Mouse (Mus musculus): ENCODE measurements around the gene Hmcn1. TPM values are rescaled to one million over a fixed set of nuclear protein-coding genes. Genes with fewer than 3 reads are reported as not detected.

Gene Hmcn1
- total and polyA plus RNA-seq, 2 experiments, result 1.0 to 2.7 TPM

DNA sequence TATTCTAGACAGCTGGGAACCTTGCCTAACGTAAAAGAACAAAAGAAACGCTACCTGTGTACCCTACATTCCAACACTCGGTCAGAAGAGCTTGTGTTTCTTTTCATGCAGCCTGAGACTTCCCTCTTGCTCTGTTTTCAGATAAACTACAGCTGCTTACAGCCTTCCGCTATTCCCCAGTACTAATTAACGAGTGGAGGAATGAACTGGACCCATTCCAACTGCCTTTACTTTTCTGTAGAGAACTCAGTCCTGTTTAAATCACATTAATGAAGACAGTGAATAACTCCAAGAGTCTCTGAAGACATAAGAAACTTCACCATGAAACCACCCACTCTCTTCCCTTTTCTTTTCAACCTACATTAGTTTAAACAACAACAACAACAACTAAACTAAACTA, 10.8 kb upstream of the Hmcn1 start:
- H3K79me2 ChIP-seq (ENCODE audit: control insufficient read depth, insufficient read depth, low read length), result no peaks in the 10 kb centered on the region
- H3K27me3 ChIP-seq (ENCODE audit: control insufficient read depth, insufficient read depth, low read length), result no peaks in the 10 kb centered on the region
- no peak for DNase-seq (ENCODE audit: extremely low read depth, low read depth, low spot score)
- WGBS, result 76% methylated on average over 5 of the region's 5 CpGs
- H3K4me3 ChIP-seq (ENCODE audit: insufficient read depth, low read depth, low read length), result no peak overlapping the region
- H3K9ac ChIP-seq (ENCODE audit: low read depth, low read length), result no peak overlapping the region
- no peaks in the 10 kb centered on the region for H3K4me1 ChIP-seq (ENCODE audit: control insufficient read depth, insufficient read depth, low read length)
- H3K27ac ChIP-seq (replicated peaks; ENCODE audit: insufficient read depth, low read depth, low read length), result no peak overlapping the region
- H3K36me3 ChIP-seq (ENCODE audit: control insufficient read depth, insufficient read depth, low read length), result no peaks in the 10 kb centered on the region
- TF ChIP-seq CTCF (IDR thresholded peaks at IDR 0.05; ENCODE audit: low read depth, low read length), result no peak

DNA sequence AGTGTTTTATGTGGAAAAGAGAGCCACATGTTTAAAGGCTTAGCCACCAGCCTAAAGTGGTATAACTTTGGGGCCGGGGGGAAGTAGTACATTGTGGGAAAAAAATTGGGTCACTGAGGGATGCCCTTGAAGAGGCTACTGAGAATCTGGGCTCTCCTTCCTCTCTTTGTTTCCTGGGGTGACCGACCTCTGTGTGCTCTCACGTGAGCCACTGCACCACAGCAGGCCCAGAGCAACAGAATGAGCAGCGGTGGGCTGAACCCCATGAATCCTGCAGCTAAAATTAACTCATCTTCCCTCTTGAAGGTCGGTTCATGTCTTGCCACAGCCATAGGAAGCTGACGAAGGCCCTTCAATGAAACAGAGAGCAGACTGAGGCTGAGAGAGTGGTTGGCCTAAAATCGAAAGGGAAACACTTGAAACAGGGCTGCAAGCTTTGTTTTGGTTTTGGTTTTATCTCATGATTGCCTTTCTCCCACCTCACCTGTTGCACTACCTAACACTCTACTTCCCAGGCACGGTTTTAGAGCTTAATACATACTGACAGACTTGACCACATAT, 8.7 kb upstream of the Hmcn1 start:
- Histone ChIP-seq H3K27me3 (ENCODE audit: control insufficient read depth, insufficient read depth, low read length) (no peaks in the 10 kb centered on the region), H3K36me3 (ENCODE audit: control insufficient read depth, insufficient read depth, low read length) (no peaks in the 10 kb centered on the region), H3K4me3 (ENCODE audit: insufficient read depth, low read depth, low read length) (no peak overlapping the region), H3K79me2 (ENCODE audit: control insufficient read depth, insufficient read depth, low read length) (no peaks in the 10 kb centered on the region), H3K9ac (ENCODE audit: low read depth, low read length) (no peak overlapping the region), H3K27ac (replicated peaks; ENCODE audit: insufficient read depth, low read depth, low read length) (no peak overlapping the region), H3K4me1 (ENCODE audit: control insufficient read depth, insufficient read depth, low read length) (no peaks in the 10 kb centered on the region)
- DNase-seq (ENCODE audit: extremely low read depth, low read depth, low spot score), result no peak
- TF ChIP-seq POLR2A (IDR thresholded peaks at IDR 0.05; ENCODE audit: extremely low read depth, insufficient read depth, low read length), result no peak
- TF ChIP-seq CTCF (IDR thresholded peaks at IDR 0.05; ENCODE audit: low read depth, low read length), result no peak
- WGBS, result 63% methylated on average over 8 of the region's 8 CpGs

DNA sequence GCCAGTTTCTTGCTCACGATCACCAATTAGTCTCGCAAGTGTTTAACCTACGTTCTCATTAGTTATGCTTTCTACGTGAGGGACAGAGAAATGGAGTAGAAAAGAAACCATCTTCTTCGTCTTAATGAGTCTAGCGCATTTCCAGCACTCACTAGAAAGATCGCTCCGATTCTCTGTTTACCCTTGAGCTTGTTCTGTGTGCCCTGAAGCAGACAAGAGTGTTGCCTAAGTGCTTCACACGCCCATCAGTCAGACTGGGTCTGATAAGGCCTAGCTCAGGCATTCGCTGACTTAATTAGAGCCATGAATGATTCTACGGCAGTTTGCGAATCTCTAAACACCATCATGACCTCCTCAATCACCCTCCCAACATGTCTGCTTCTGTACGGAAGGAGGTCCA, 7.5 kb upstream of the Hmcn1 start:
- H3K36me3 ChIP-seq (ENCODE audit: control insufficient read depth, insufficient read depth, low read length), result no peaks in the 10 kb centered on the region
- no peaks in the 10 kb centered on the region for H3K79me2 ChIP-seq (ENCODE audit: control insufficient read depth, insufficient read depth, low read length)
- H3K4me1 ChIP-seq (ENCODE audit: control insufficient read depth, insufficient read depth, low read length), result no peaks in the 10 kb centered on the region
- no peaks in the 10 kb centered on the region for H3K27me3 ChIP-seq (ENCODE audit: control insufficient read depth, insufficient read depth, low read length)
- H3K9ac ChIP-seq (ENCODE audit: low read depth, low read length), result no peak overlapping the region
- 54% methylated on average over 13 of the region's 13 CpGs for WGBS
- DNase-seq (ENCODE audit: extremely low read depth, low read depth, low spot score), result peak; percentile 28
- TF ChIP-seq CTCF (IDR thresholded peaks at IDR 0.05; ENCODE audit: low read depth, low read length), result no peak
- TF ChIP-seq POLR2A (IDR thresholded peaks at IDR 0.05; ENCODE audit: extremely low read depth, insufficient read depth, low read length), result no peak
- H3K4me3 ChIP-seq (ENCODE audit: insufficient read depth, low read depth, low read length), result no peak overlapping the region
- 0 out of 2 replicates have a peak overlapping the region, but pooled peaks have one; percentile 4 for H3K27ac ChIP-seq (replicated peaks; ENCODE audit: insufficient read depth, low read depth, low read length)

DNA sequence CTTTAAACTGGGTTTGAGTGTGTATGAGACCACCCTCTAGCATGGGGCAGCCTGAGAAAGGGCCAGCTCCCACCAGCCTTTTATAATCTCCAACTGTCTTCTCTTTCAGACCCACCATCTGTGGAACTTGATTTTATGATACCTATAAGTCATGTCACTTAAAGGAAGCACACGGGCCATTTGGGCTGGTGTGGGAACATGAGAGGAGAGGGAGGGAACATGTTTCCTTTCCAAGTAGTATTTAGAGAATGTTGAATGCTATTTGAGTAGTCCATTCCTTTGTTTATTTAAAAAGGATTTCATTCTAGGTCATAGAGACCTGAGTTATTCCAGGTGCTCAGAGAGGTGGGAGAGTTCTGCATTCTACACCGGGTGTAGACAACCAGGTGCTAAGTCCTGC, 1.4 kb upstream of the Hmcn1 start:
- DNase-seq (ENCODE audit: extremely low read depth, low read depth, low spot score), result no peak

DNA sequence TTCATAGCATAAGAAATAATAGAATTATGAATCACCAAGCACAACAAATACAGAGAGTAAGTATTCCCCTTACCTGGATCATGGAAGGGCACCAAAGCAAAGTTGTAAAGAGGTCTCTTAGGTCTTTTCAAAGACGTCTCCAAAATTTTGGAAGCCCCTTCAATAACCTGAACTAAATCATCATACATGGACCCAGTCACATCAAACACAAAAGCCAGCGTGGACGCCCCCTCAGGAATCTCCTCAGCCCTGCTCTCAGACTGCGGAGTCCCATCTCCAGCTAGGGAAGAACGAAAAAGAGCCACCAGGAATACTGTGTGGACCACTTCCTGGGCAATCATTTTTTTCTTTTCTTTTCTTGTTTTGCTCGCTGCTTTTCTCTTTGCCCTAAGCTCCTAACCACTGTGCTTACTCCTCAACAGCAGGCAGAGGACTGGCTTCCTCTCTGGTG, 499 bp downstream of the Hmcn1 start:
- WGBS, result 8% methylated on average over 6 of the region's 6 CpGs
- H3K9ac ChIP-seq (ENCODE audit: low read depth, low read length), result peak overlapping the region; percentile 6; the same call in 1 of the 2 replicates
- no peak for DNase-seq (ENCODE audit: extremely low read depth, low read depth, low spot score)

More for the DNA sequence above, 1.4 kb upstream of the Hmcn1 start:
- Histone ChIP-seq H3K79me2 (ENCODE audit: control insufficient read depth, insufficient read depth, low read length) (no peaks in the 10 kb centered on the region), H3K27ac (replicated peaks; ENCODE audit: insufficient read depth, low read depth, low read length) (no peak overlapping the region), H3K27me3 (ENCODE audit: control insufficient read depth, insufficient read depth, low read length) (no peaks in the 10 kb centered on the region; the same call in 1 of the 2 replicates), H3K9ac (ENCODE audit: low read depth, low read length) (no peak overlapping the region), H3K36me3 (ENCODE audit: control insufficient read depth, insufficient read depth, low read length) (no peaks in the 10 kb centered on the region), H3K4me1 (ENCODE audit: control insufficient read depth, insufficient read depth, low read length) (no peaks in the 10 kb centered on the region), H3K4me3 (ENCODE audit: insufficient read depth, low read depth, low read length) (no peak overlapping the region)
- no peak for TF ChIP-seq POLR2A (IDR thresholded peaks at IDR 0.05; ENCODE audit: extremely low read depth, insufficient read depth, low read length)
- no peak for TF ChIP-seq CTCF (IDR thresholded peaks at IDR 0.05; ENCODE audit: low read depth, low read length)
- WGBS, result 92% methylated on average over 2 of the region's 2 CpGs

More for the DNA sequence above, 499 bp downstream of the Hmcn1 start:
- no peaks in the 10 kb centered on the region for H3K79me2 ChIP-seq (ENCODE audit: control insufficient read depth, insufficient read depth, low read length)
- no peaks in the 10 kb centered on the region for H3K4me1 ChIP-seq (ENCODE audit: control insufficient read depth, insufficient read depth, low read length)
- peak overlapping the region; percentile 54 for H3K4me3 ChIP-seq (ENCODE audit: insufficient read depth, low read depth, low read length)
- H3K36me3 ChIP-seq (ENCODE audit: control insufficient read depth, insufficient read depth, low read length), result no peaks in the 10 kb centered on the region
- no peak overlapping the region for H3K27ac ChIP-seq (replicated peaks; ENCODE audit: insufficient read depth, low read depth, low read length)
- no peaks in the 10 kb centered on the region; the same call in 1 of the 2 replicates for H3K27me3 ChIP-seq (ENCODE audit: control insufficient read depth, insufficient read depth, low read length)
- TF ChIP-seq POLR2A (IDR thresholded peaks at IDR 0.05; ENCODE audit: extremely low read depth, insufficient read depth, low read length) (no peak), CTCF (IDR thresholded peaks at IDR 0.05; ENCODE audit: low read depth, low read length) (no peak)
